Comparison of ENCODE assay signal across 9 mouse cellular contexts in genomic region chr8:126839039-126839711, GRCm38 (mm10).
A peak's percentile ranks its signal among the peaks of the same experiment; 100 is the strongest.
DNase-seq lines count a peak whose midpoint lies in the region; ATAC-seq and TF ChIP-seq lines count a peak whose summit lies in the region.
"Had no signal": no experiment of that assay in that cellular context is flagged by ENCODE, and none has a peak within 500 bp of the region (broad histone marks: within the 10 kb centered on the region; RNA-seq: fewer than 3 reads in every experiment).

No protein-coding gene starts in this region.

- H3K4me3 ChIP-seq in thymus, adult 2 months (ENCODE audit: control insufficient read depth, insufficient read depth, low read length), result no peak overlapping the region
- no peak overlapping the region for H3K4me3 ChIP-seq in heart, embryonic 15.5 days
- peak overlapping the region; percentile 35 for H3K4me3 ChIP-seq in midbrain, embryonic 10.5 days
- no peak overlapping the region for H3K4me3 ChIP-seq in stomach, embryonic 16.5 days (replicated peaks; ENCODE audit: low read length)
- H3K4me3 ChIP-seq: erythroblast, embryonic 14.5 days had no signal

- H3K27ac ChIP-seq in thymus, adult 2 months (ENCODE audit: control insufficient read depth, insufficient read depth, low read length), result peak overlapping the region; percentile 23; the same call in 1 of the 2 replicates
- H3K27ac ChIP-seq in heart, embryonic 15.5 days, result peak overlapping the region; percentile 90
- H3K27ac ChIP-seq in midbrain, embryonic 10.5 days (replicated peaks), result peak overlapping the region; percentile 89
- H3K27ac ChIP-seq in stomach, embryonic 16.5 days (ENCODE audit: low read length), result peak overlapping the region; percentile 91

- peaks cover 38% of the 10 kb centered on the region for H3K4me1 ChIP-seq in thymus, adult 2 months (replicated peaks; ENCODE audit: control insufficient read depth, insufficient read depth, low read length)
- peaks cover 53% of the 10 kb centered on the region for H3K4me1 ChIP-seq in heart, embryonic 15.5 days (replicated peaks)
- H3K4me1 ChIP-seq in midbrain, embryonic 10.5 days, result peaks cover 51% of the 10 kb centered on the region
- H3K4me1 ChIP-seq in stomach, embryonic 16.5 days (ENCODE audit: control insufficient read depth, insufficient read depth, low read length), result peaks cover 32% of the 10 kb centered on the region

- TF ChIP-seq CTCF in thymus, adult 2 months (IDR thresholded peaks at IDR 0.05; ENCODE audit: borderline replicate concordance, control insufficient read depth, extremely low read depth, insufficient read depth, low read length, poor library complexity), result no peak

- peak overlapping the region; percentile 38 for H3K4me2 ChIP-seq in heart, embryonic 15.5 days
- peak overlapping the region; percentile 40 for H3K4me2 ChIP-seq in stomach, embryonic 16.5 days (ENCODE audit: low read depth, low read length)

- 0 out of 2 replicates have a peak, but pooled peaks have one; percentile 1 for ATAC-seq in heart, embryonic 15.5 days (replicated peaks; ENCODE audit: insufficient number of reproducible peaks, insufficient read depth, low FRiP score, low read depth)
- ATAC-seq in stomach, embryonic 16.5 days (ENCODE audit: insufficient read depth, low FRiP score), result peak; percentile 68

- WGBS in thymus, adult 2 months, result 48% methylated on average over 8 of the region's 8 CpGs
- WGBS in heart, embryonic 15.5 days, result 9% methylated on average over 8 of the region's 8 CpGs
- WGBS in midbrain, embryonic 10.5 days, result 12% methylated on average over 8 of the region's 8 CpGs
- 6% methylated on average over 8 of the region's 8 CpGs for WGBS in stomach, embryonic 16.5 days

- no peaks in the 10 kb centered on the region for H3K9me3 ChIP-seq in heart, embryonic 15.5 days (replicated peaks)
- no peaks in the 10 kb centered on the region for H3K9me3 ChIP-seq in midbrain, embryonic 10.5 days (replicated peaks)
- H3K9me3 ChIP-seq in stomach, embryonic 16.5 days (replicated peaks; ENCODE audit: control insufficient read depth, low read length), result no peaks in the 10 kb centered on the region

- TF ChIP-seq POLR2A in thymus, adult 2 months (IDR thresholded peaks at IDR 0.05; ENCODE audit: control insufficient read depth, extremely low read depth, insufficient read depth, low read length, poor library complexity), result no peak

- H3K27me3 ChIP-seq in thymus, adult 2 months (ENCODE audit: control insufficient read depth, insufficient read depth, low read length), result no peaks in the 10 kb centered on the region
- H3K27me3 ChIP-seq in heart, embryonic 15.5 days, result no peaks in the 10 kb centered on the region
- no peaks in the 10 kb centered on the region for H3K27me3 ChIP-seq in midbrain, embryonic 10.5 days (ENCODE audit: low read depth, poor library complexity, severe bottlenecking)
- H3K27me3 ChIP-seq in stomach, embryonic 16.5 days (ENCODE audit: control insufficient read depth, insufficient read depth, low read length), result no peaks in the 10 kb centered on the region

- no peaks in the 10 kb centered on the region for H3K36me3 ChIP-seq in thymus, adult 2 months (ENCODE audit: control insufficient read depth, insufficient read depth, low read length)
- H3K36me3 ChIP-seq in heart, embryonic 15.5 days, result no peaks in the 10 kb centered on the region
- H3K36me3 ChIP-seq in midbrain, embryonic 10.5 days, result no peaks in the 10 kb centered on the region
- H3K36me3 ChIP-seq in stomach, embryonic 16.5 days (ENCODE audit: control insufficient read depth, insufficient read depth, low read length), result no peaks in the 10 kb centered on the region

- H3K9ac ChIP-seq in heart, embryonic 15.5 days, result no peak overlapping the region
- peak overlapping the region; percentile 43 for H3K9ac ChIP-seq in stomach, embryonic 16.5 days (ENCODE audit: low read length)

- DNase-seq in thymus, adult 2 months, result no peak
- DNase-seq in thymus, postnatal 0 days (ENCODE audit: low spot score), result no peak
- peak; percentile 89 for DNase-seq in embryo, embryonic 11 days
- peak; percentile 83 for DNase-seq in kidney, postnatal 10 days
- peak; percentile 74 for DNase-seq in midbrain, embryonic 10.5 days (ENCODE audit: low spot score)
- no peak for DNase-seq in frontal cortex, postnatal 25 days (ENCODE audit: low spot score in 2 of 2)

Comparison
In these comparisons a context has a peak if more than half of its experiments do, and no peak if none do; other contexts are left out.
1. DNase-seq: peak in embryo, embryonic 11 days (single experiment), kidney, postnatal 10 days (single experiment) and midbrain, embryonic 10.5 days (single experiment); none in thymus, adult 2 months (single experiment), thymus, postnatal 0 days (single experiment) and frontal cortex, postnatal 25 days (0 of 2).
2. H3K27ac ChIP-seq: peak in every context shown above with its lines; median percentile 91 in stomach, embryonic 16.5 days; 90 in heart, embryonic 15.5 days; 89 in midbrain, embryonic 10.5 days; 23 in thymus, adult 2 months.